Mouse (Mus musculus) inflammation-experienced regulatory T-cells, adult 6 months (primary cell): ENCODE results near the gene Gm11077. TPM values are rescaled to one million over a fixed set of nuclear protein-coding genes. Genes with fewer than 3 reads are reported as not detected.

ENCODE experiments used
- ATAC-seq: one replicate; pipeline ENCODE4 v1.8.0; 2017
- polyA plus RNA-seq, 3 experiments: library from polyadenylated mRNA; unstranded; fragments of 100-300 nt; shearing (Covaris generic); gene quantifications; one replicate each; pipeline ENCODE4 v1.2.1; 2017

Gene Gm11077
- polyA plus RNA-seq, 3 experiments from 2014 or later, result not detected

DNA sequence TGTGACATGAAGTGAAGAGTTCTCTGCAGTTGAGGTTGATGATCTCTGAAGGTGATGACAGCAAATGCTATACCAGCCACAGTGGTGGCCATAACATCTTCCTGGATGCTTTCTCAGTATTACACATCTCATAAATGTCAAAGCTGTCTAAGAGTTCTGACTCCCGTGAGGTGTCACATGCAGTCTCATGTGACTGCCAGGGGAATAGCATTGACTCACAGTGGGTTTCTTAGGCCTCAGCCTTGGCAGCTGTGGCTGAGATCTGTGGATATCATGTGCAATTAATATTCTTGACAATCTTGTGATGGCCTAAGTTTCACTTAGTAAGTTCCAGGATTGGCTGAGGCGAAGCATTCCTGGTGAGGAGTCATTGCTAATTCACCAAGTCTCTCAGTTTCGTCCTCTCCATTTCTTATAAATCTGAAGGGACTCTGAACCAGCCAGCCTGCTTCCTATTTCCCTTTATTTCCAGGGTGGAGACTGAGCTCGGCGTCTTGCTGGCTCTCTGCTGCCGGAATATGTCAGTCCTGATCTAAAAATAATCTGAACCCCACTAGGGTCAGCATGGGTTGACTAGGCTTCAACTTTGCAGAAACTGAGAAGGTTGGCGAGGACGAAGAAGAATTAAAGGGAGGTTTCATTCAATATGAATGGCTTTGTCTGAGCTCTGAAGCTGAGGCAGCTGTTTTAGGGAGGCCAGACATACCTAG, 21.4 kb downstream of the Gm11077 start:
- no peak for ATAC-seq

DNA sequence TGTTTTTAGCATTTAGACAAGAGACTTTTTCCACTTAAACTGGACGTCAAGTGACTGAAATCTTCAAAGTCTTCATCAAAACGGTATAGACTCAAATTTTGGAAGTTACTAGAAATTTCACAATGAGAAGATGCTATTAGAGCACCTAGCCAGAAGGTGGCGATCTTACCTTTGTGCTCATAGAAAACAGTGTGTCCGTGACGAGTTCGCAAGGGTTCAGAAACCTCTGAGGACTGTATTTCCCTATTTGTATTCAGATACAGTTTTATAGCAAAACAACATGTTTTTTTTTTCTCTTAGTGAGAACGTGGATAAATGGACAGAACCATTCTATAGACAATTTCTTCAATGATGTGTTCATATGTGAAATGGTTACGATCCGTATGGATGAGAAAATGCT, 37.3 kb downstream of the Gm11077 start:
- peak; percentile 77 for ATAC-seq

DNA sequence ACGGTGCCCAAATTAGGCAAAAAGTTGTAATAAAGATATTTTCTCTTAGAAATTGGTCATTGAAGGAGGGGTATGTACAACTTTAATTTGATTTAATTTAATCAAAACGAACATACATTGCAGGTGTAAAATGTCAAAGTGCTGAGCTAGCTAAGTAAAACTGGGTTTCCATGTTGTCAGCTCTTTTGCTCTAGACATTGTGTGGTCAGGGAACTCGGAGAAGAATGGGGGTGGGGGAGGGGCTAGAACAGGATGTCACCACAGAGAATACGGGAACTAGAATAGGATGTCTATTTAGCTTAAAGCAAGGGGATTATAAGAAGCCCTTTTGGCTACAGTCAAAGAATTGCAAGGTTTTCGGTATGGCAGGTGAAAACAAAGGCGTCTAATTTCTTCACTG, 38.2 kb downstream of the Gm11077 start:
- ATAC-seq, result peak; percentile 55

DNA sequence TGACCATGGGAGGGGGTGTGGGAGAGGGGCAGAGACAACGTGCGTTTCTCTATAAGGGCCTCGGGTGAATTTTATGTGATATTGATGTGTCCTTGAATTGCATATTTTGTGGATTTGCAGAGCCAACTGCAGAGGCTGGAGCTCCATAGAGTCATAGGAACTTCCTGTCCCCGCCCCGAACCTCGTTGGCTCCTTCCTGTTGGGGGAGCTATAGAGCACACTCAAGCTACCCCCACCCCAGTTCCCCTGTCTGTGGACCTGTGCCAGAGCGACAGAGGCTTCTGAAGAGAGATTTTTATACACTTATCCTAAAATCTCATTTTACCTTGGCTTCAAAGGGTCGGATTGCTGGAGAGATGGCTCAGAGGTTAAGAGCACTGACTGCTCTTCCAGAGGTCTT, 39.1 kb downstream of the Gm11077 start:
- ATAC-seq, result no peak

DNA sequence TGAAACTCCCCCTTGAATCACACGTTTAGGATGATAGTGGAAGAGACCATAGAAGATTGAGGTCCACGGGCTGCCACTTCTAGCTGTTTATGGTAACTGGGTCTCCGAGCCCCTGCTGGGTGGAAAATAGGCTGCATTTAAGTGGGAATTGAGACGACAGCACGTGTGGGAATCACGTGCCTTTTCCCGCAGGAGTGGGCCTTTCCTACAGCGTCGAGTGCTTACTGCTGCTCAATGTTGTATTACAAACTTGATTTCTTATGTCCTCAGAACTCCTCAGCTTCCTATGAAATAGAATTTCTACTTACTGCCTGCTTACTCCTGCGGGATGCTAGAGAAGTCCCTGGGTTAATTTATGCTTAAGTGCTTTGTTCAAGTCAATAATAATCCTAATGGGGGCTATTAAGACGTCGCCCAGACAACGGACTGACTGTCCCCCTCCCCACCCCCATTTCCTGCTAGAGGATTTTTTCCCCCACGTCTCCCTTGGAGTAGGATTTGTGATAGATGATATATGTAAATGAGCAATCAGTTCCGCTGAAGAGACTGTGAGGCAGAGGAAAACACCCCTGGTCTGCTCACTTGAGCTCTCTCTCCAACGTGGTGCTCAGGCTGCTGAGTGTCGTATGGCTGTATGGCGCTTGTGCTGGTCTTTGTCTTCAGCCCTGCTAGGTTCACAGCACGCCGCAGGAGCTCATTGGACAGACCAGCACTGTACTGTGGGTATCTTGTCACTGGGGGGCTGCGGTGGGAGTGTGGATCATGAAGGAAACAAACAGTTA, 40.0 kb downstream of the Gm11077 start:
- no peak for ATAC-seq

DNA sequence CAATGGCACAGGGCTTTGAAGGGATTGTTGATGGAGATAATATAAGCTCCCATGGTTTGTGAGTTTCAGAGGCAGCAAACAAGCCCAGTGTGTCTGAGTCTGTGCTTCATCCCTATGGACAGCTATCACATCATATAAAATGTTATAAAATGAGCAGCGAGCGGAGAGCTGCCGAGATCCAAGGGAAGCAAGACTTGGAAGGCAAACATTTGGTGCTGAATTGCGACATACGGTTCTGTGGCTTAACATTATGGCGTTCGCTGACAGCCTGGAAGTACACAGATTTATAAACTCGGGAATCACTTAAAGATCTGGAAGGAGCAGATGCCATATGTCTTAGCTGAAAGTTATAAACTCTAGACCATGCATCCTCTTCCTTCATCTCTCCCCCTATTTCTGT, 47.2 kb downstream of the Gm11077 start:
- no peak for ATAC-seq

DNA sequence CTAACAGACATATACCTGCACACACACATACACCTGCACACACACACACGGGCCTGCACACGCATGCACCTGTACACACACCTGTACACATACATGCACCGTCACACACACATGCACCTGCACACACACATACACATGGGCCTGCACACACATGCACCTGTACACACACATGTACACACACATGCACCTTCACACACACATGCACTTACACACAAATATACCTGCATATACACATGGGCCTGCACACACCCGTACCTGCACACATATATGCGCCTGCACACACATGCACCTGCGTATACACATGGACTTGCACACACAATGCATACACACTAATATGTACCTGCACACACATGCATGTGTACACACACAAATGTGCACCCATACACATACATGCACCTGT, 53.4 kb downstream of the Gm11077 start:
- ATAC-seq, result no peak

DNA sequence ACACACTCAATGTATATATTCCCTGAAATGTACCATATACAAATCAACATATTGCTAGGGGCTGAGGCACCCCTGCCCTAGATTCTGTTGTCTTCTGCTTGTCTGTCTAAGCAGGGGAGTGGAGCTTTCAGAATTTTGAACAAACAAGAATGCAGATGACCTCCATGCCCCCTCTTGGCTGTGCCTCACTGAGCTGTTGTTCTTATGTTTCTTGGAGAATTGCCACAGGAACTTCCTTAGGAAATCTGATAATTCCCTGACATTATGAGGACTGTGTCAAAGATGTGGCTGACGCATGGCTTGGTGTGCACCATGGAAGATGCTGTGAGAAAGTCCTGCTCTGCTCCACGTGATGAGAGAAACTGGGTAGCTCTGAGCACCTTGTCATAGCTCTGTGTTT, 57.0 kb downstream of the Gm11077 start:
- ATAC-seq, result no peak

DNA sequence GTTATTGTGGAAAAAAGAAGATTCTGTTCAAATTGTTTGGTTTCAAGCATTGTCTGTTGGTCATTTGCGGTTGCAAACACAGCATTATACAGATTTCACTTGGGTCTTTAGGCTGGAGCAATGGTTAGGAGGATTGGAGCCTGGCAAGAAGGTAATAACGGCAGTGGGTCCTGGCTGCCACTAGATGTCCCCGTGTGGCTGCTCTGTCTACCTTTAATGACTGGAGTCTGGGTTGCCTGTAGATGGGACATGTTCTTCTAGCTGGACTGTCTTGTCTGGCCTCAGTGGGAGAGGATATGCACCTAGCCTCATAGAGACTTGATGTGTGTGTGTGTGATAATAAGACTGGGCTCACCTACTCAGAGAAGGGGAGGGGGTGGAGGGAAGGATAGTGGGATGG, 60.8 kb downstream of the Gm11077 start:
- ATAC-seq, result peak; percentile 63

DNA sequence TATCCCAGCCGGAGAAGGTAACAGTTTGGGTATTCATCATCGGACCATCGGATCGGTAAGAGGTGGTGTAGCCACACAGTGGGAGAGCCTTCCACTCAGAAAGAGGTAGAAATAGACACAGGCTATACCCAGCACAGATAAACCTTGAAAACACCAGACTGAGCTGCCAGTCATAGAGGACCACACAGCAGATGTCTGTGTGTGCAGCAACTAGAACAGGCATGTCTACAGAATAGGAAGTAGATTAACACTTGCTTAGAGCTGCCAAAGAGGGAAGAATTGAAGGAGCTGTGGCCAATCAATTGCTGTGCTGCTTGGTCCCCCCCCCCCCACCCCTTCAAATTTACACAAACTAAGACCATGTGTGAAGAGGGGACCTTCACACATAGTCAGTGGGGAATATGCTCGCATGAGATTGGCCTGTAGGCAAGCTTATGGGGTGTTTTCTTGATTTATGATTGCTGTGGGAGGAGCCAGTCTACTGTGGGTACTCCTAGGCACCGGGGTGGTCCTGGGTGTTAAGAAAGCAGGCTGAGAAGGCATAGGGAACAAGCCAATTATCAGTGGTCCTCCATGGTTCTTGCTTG, 64.7 kb downstream of the Gm11077 start:
- no peak for ATAC-seq

DNA sequence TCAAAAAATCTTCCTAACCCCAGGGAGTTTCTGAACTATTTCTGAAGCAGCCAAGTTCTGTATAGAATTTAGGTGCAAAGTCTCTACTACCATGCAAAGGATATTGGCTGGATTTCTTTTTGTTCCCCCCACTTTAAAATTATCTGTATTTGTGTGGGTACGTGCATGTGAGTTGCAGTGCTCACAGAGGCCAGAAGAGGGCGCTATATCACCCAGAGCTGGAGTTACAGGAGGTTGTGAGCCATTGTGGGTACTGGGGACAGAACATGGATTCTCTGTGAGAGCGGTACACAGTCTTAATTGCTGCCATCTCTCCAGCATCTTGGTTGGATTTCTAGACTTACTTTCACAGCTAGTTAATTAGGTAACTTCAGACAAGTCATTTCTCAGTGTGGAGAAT, 69.8 kb downstream of the Gm11077 start:
- no peak for ATAC-seq

DNA sequence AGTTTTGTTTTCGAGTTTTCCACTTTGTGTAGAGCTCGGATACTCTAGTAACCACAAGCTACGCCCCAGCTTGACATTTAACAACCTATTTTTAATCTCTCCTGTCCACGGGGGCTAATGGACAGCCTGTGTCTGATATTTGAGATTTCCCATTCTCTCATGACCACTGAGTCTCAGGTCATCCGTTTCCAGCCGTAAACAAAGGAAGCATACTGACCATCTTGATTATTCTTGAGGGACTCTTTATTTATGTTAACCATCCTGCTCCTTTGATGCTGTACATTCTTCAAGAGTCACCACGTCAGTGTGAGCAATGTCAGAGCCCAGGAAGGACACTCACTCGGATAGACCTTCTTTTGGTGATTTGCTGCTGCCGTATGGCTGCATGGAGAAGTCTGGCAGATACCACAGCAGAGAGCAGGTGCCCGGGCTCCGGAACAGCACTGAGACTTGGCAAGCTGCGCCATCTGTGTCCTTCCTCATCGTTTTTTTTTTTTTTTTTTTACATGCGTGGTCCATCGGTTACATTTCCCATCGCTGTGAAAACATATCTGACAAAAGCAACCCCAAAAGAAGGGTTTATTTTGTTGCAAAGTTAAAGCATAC, 70.5 kb downstream of the Gm11077 start:
- ATAC-seq, result no peak

DNA sequence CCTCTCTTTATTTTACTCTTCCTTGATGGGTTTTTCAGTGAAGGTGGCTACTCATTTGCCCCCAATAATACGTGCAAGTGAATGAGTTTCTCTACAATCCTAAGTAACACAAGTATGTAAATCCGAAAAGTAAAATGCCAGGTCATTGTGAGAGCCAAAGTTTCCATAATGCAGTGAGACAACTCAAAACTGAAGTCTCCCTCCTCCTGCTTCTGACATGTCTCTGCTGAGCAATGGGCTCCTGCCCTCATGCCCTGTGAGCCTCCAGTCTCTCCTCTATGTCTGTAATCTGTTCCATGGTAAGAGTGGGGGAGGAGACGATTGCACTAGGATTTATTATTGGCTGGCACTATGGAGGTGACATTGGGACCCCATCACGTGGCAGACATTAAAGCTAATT, 71.5 kb downstream of the Gm11077 start:
- ATAC-seq, result no peak

Other genes starting within 250 kb of the Gm11077 start
- 10 to 100 TPM; 38.6 to 41.5 (median 39.2) TPM for gene Aebp2, start 106.6 kb upstream of the Gm11077 start, polyA plus RNA-seq